18 mouse cellular contexts compared by ENCODE assay signal in genomic region chr2:18051831-18052170, GRCm38 (mm10). TPM values are rescaled to one million over a fixed set of nuclear protein-coding genes. Genes with fewer than 3 reads are reported as not detected.
DNase-seq lines count a peak whose midpoint lies in the region; ATAC-seq and TF ChIP-seq lines count a peak whose summit lies in the region.
"Had no signal": no experiment of that assay in that cellular context is flagged by ENCODE, and none has a peak within 500 bp of the region (broad histone marks: within the 10 kb centered on the region; RNA-seq: fewer than 3 reads in every experiment).

No protein-coding gene starts in this region.

- ATAC-seq in heart, embryonic 11.5 days (replicated peaks; ENCODE audit: insufficient number of reproducible peaks, low FRiP score, low TSS enrichment): no peak
- ATAC-seq in embryonic facial prominence, embryonic 11.5 days (replicated peaks; ENCODE audit: insufficient number of reproducible peaks, low FRiP score, low TSS enrichment, low read depth): no peak
- ATAC-seq in limb, embryonic 13.5 days (ENCODE audit: low FRiP score, low read depth): no peak
- ATAC-seq: inflammation-experienced regulatory T-cells, adult 6 months had no signal

- 62% methylated on average over 3 of the region's 3 CpGs for WGBS in heart, embryonic 11.5 days (ENCODE audit: insufficient replicate concordance)
- WGBS in embryonic facial prominence, embryonic 11.5 days: 25% methylated on average over 3 of the region's 3 CpGs
- WGBS in hindbrain, embryonic 10.5 days: 23% methylated on average over 3 of the region's 3 CpGs
- WGBS in limb, embryonic 13.5 days: 40% methylated on average over 3 of the region's 3 CpGs

- TF ChIP-seq CTCF in layer of hippocampus, adult 2 months (conservative IDR thresholded peaks at IDR 0.05): no peak

- no peak overlapping the region for H3K27ac ChIP-seq in heart, embryonic 11.5 days (ENCODE audit: low read depth, low read length)
- H3K27ac ChIP-seq in embryonic facial prominence, embryonic 11.5 days (replicated peaks; ENCODE audit: low read depth, low read length): no peak overlapping the region
- H3K27ac ChIP-seq in hindbrain, embryonic 10.5 days: peak overlapping the region; percentile 100
- H3K27ac ChIP-seq in limb, embryonic 13.5 days: 0 out of 2 replicates have a peak overlapping the region, but pooled peaks have one; percentile 15
- no peak overlapping the region for H3K27ac ChIP-seq in layer of hippocampus, adult 2 months

- H3K9me3 ChIP-seq in heart, embryonic 11.5 days (replicated peaks; ENCODE audit: control insufficient read depth, low read length): no peaks in the 10 kb centered on the region
- no peaks in the 10 kb centered on the region for H3K9me3 ChIP-seq in embryonic facial prominence, embryonic 11.5 days (replicated peaks; ENCODE audit: control insufficient read depth, low read length)
- no peaks in the 10 kb centered on the region for H3K9me3 ChIP-seq in hindbrain, embryonic 10.5 days
- no peaks in the 10 kb centered on the region for H3K9me3 ChIP-seq in limb, embryonic 13.5 days

- peak overlapping the region; percentile 58; the same call in 1 of the 2 replicates for H3K9ac ChIP-seq in heart, embryonic 11.5 days (ENCODE audit: low read depth, low read length)
- no peak overlapping the region; the same call in 1 of the 2 replicates for H3K9ac ChIP-seq in embryonic facial prominence, embryonic 11.5 days (replicated peaks; ENCODE audit: low read length)
- no peak overlapping the region for H3K9ac ChIP-seq in limb, embryonic 13.5 days

- H3K36me3 ChIP-seq in heart, embryonic 11.5 days (ENCODE audit: control insufficient read depth, insufficient read depth, low read length): no peaks in the 10 kb centered on the region
- no peaks in the 10 kb centered on the region for H3K36me3 ChIP-seq in embryonic facial prominence, embryonic 11.5 days (replicated peaks; ENCODE audit: control insufficient read depth, insufficient read depth, low read depth, low read length)
- peaks cover 5% of the 10 kb centered on the region; the same call in 1 of the 2 replicates for H3K36me3 ChIP-seq in hindbrain, embryonic 10.5 days
- H3K36me3 ChIP-seq in limb, embryonic 13.5 days: no peaks in the 10 kb centered on the region

- peaks cover 10% of the 10 kb centered on the region for H3K4me1 ChIP-seq in heart, embryonic 11.5 days (ENCODE audit: control insufficient read depth, insufficient read depth, low read length)
- H3K4me1 ChIP-seq in embryonic facial prominence, embryonic 11.5 days (ENCODE audit: control insufficient read depth, insufficient read depth, low read length): peaks cover 5% of the 10 kb centered on the region
- H3K4me1 ChIP-seq in hindbrain, embryonic 10.5 days (replicated peaks): peaks cover 58% of the 10 kb centered on the region
- peaks cover 47% of the 10 kb centered on the region for H3K4me1 ChIP-seq in limb, embryonic 13.5 days

- no peaks in the 10 kb centered on the region for H3K27me3 ChIP-seq in heart, embryonic 11.5 days (ENCODE audit: control insufficient read depth, insufficient read depth, low read length)
- no peaks in the 10 kb centered on the region for H3K27me3 ChIP-seq in embryonic facial prominence, embryonic 11.5 days (ENCODE audit: control insufficient read depth, insufficient read depth, low read length)
- no peaks in the 10 kb centered on the region for H3K27me3 ChIP-seq in hindbrain, embryonic 10.5 days (ENCODE audit: insufficient read depth, poor library complexity, severe bottlenecking)
- no peaks in the 10 kb centered on the region for H3K27me3 ChIP-seq in limb, embryonic 13.5 days

- no peak for DNase-seq in heart, adult 8-10 months (ENCODE audit: low spot score)
- DNase-seq in embryonic facial prominence, embryonic 11.5 days (ENCODE audit: low spot score): no peak
- no peak for DNase-seq in hindbrain, embryonic 10.5 days (ENCODE audit: low spot score)
- no peak for DNase-seq in ovary, postnatal 36 days (ENCODE audit: low spot score)
- DNase-seq in gastrocnemius, postnatal 4 days (ENCODE audit: low spot score in 2 of 2): no peak
- no peak for DNase-seq in layer of hippocampus, adult 2 months (ENCODE audit: low spot score in 2 of 2)
- DNase-seq: cerebellum, adult 18-20 months; gastrocnemius, postnatal 36 days; lung, adult 2 months; right cerebral cortex, postnatal 14 days had no signal

- H3K4me2 ChIP-seq in heart, embryonic 11.5 days: peak overlapping the region; percentile 95
- H3K4me2 ChIP-seq in embryonic facial prominence, embryonic 11.5 days (ENCODE audit: low read depth, low read length): peak overlapping the region; percentile 25; the same call in 1 of the 2 replicates
- H3K4me2 ChIP-seq in limb, embryonic 13.5 days (replicated peaks): peak overlapping the region; percentile 88

- H3K4me3 ChIP-seq in heart, embryonic 11.5 days (ENCODE audit: low read depth, low read length): no peak overlapping the region
- H3K4me3 ChIP-seq in embryonic facial prominence, embryonic 11.5 days (ENCODE audit: low read depth, low read length): no peak overlapping the region
- H3K4me3 ChIP-seq in hindbrain, embryonic 10.5 days: peak overlapping the region; percentile 99
- H3K4me3 ChIP-seq in limb, embryonic 13.5 days: peak overlapping the region; percentile 8; the same call in 1 of the 2 replicates
- H3K4me3 ChIP-seq in layer of hippocampus, adult 2 months: no peak overlapping the region

RNA-seq across cellular contexts. Expression of gene Skida1, which starts 3.0 kb away (rescaled TPM):
- polyA plus RNA-seq in heart, embryonic 11.5 days (2014; fragmentation: Nextera tagmentation; extraction: Ambion mirVana): 6.0 and 6.4 TPM in 2 replicates
- 1 to 10 TPM; 2.5 to 5.9 (median 3.7) TPM for total RNA-seq in heart, adult 8-10 months (2022)
- polyA plus RNA-seq in embryonic facial prominence, embryonic 11.5 days (2014; fragmentation: Nextera tagmentation; extraction: Ambion mirVana): 15.5 and 16.9 TPM in 2 replicates
- 19.3 and 21.9 TPM in 2 replicates for polyA plus RNA-seq in hindbrain, embryonic 10.5 days (2016; fragmentation: Nextera tagmentation; extraction: Ambion mirVana)
- 12.2 and 14.9 TPM in 2 replicates for polyA plus RNA-seq in limb, embryonic 13.5 days (2015; fragmentation: Nextera tagmentation; extraction: Ambion mirVana)
- 1 to 10 TPM; 4.6 to 4.9 TPM for total RNA-seq in gastrocnemius, postnatal 4 days (2021)
- total RNA-seq in layer of hippocampus, adult 2 months (2021): 10 to 100 TPM; 16.8 to 16.9 TPM

RNA-seq across cellular contexts. Expression of gene Mllt10, which starts 3.2 kb away (rescaled TPM):
- 25.9 and 36.4 TPM in 2 replicates for polyA plus RNA-seq in heart, embryonic 11.5 days (2014; fragmentation: Nextera tagmentation; extraction: Ambion mirVana)
- 10 to 100 TPM; 25.1 to 41.8 (median 30.5) TPM for total RNA-seq in heart, adult 8-10 months (2022)
- 40.8 and 44.3 TPM in 2 replicates for polyA plus RNA-seq in embryonic facial prominence, embryonic 11.5 days (2014; fragmentation: Nextera tagmentation; extraction: Ambion mirVana)
- polyA plus RNA-seq in hindbrain, embryonic 10.5 days (2016; fragmentation: Nextera tagmentation; extraction: Ambion mirVana): 65.0 and 66.0 TPM in 2 replicates
- polyA plus RNA-seq in limb, embryonic 13.5 days (2015; fragmentation: Nextera tagmentation; extraction: Ambion mirVana): 68.1 and 72.2 TPM in 2 replicates
- total RNA-seq in gastrocnemius, postnatal 4 days (2021): 10 to 100 TPM; 34.5 to 42.5 TPM
- total RNA-seq in layer of hippocampus, adult 2 months (2021): 10 to 100 TPM; 63.6 to 67.6 TPM

RNA-seq across cellular contexts. Expression of gene A930004D18Rik, which starts 14.3 kb away (rescaled TPM):
- 7.1 and 9.1 TPM in 2 replicates for polyA plus RNA-seq in heart, embryonic 11.5 days (2014; fragmentation: Nextera tagmentation; extraction: Ambion mirVana)
- 1 to 10 TPM; 3.5 to 7.3 (median 5.5) TPM for total RNA-seq in heart, adult 8-10 months (2022)
- 6.6 and 9.2 TPM in 2 replicates for polyA plus RNA-seq in embryonic facial prominence, embryonic 11.5 days (2014; fragmentation: Nextera tagmentation; extraction: Ambion mirVana)
- polyA plus RNA-seq in hindbrain, embryonic 10.5 days (2016; fragmentation: Nextera tagmentation; extraction: Ambion mirVana): 17.5 and 22.5 TPM in 2 replicates
- 15.3 and 19.4 TPM in 2 replicates for polyA plus RNA-seq in limb, embryonic 13.5 days (2015; fragmentation: Nextera tagmentation; extraction: Ambion mirVana)
- total RNA-seq in gastrocnemius, postnatal 4 days (2021): 1 to 10 TPM; 5.3 to 6.5 TPM
- 1 to 10 TPM; 4.2 to 4.3 TPM for total RNA-seq in layer of hippocampus, adult 2 months (2021)

RNA-seq across cellular contexts. Expression of gene H2al2a, which starts 55.0 kb away (rescaled TPM):
- not detected in 2 replicates for polyA plus RNA-seq in heart, embryonic 11.5 days (2014; fragmentation: Nextera tagmentation; extraction: Ambion mirVana)
- not detected for total RNA-seq in heart, adult 8-10 months (2022)
- not detected in 2 replicates for polyA plus RNA-seq in embryonic facial prominence, embryonic 11.5 days (2014; fragmentation: Nextera tagmentation; extraction: Ambion mirVana)
- polyA plus RNA-seq in hindbrain, embryonic 10.5 days (2016; fragmentation: Nextera tagmentation; extraction: Ambion mirVana): not detected in 2 replicates
- not detected in 2 replicates for polyA plus RNA-seq in limb, embryonic 13.5 days (2015; fragmentation: Nextera tagmentation; extraction: Ambion mirVana)
- total RNA-seq in gastrocnemius, postnatal 4 days (2021): not detected
- not detected for total RNA-seq in layer of hippocampus, adult 2 months (2021)
- total RNA-seq: gastrocnemius, postnatal 36 days; layer of hippocampus, postnatal 14 days; megakaryocyte, adult 5-6 weeks; neutrophil, adult 5-6 weeks had no signal
- polyA plus RNA-seq: inflammation-experienced regulatory T-cells, adult 6 months; kidney, embryonic 16.5 days; limb, embryonic 14.5 days; lung, adult 2 months had no signal

Comparison
In these comparisons a context has a peak if more than half of its experiments do, and no peak if none do; other contexts are left out.
1. H3K27ac ChIP-seq: peak in hindbrain, embryonic 10.5 days (single experiment) and limb, embryonic 13.5 days (single experiment); none in heart, embryonic 11.5 days (single experiment), embryonic facial prominence, embryonic 11.5 days (single experiment) and layer of hippocampus, adult 2 months (single experiment).
2. H3K4me2 ChIP-seq: peak in every context shown above with its lines; median percentile 95 in heart, embryonic 11.5 days; 88 in limb, embryonic 13.5 days; 25 in embryonic facial prominence, embryonic 11.5 days.
3. H3K4me3 ChIP-seq: peak in hindbrain, embryonic 10.5 days (single experiment) and limb, embryonic 13.5 days (single experiment); none in heart, embryonic 11.5 days (single experiment), embryonic facial prominence, embryonic 11.5 days (single experiment) and layer of hippocampus, adult 2 months (single experiment).